Mouse (Mus musculus): Measurements from ENCODE around the gene Scube3.

DNA sequence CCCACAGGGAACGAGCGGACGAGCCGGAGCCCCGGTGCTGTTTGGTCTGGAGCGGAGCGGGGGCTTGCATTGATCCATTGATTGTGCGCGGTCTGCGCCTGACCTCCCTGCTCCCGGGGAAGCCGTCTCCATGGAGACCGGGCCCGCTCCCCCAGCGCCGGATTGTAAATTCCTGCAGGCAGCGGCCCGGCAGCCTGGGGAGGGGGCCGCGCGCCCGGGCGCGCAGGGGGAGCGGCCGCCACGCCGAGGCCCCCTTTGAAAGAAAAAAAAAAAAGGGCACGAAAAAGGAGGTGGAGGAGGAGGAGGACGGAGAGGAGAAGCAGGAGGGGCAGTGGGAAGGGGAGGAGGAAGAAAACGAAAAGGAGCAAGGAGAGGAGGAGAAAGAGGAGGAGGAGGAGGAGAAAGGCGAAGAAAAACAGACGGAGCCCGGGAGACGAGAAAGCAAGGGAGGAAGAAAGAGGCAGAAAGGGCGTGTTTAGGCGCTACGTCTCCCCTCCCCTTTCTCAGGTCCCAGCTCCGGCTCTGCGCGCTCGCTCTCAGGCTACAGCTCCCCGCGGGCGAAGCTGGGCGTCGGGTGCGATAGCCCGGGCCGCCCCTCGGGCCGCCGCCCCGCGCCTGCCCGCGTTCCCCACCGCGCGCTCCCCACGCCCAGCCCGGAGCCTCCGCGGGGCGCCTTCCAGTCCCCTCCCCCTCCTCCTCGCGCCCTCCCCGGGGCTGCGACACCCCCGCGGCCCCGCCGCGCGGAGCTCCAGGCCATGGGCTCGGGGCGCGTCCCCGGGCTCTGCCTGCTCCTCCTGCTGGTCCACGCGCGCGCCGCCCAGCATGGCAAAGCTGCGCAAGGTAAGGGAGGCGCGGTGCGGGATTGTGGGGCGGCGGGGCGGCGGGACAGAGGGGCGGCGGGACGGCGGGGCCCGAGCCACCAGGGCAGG is at the start of gene Scube3:
- TF ChIP-seq TAL1 (IDR thresholded peaks at IDR 0.05; ENCODE audit: low read length) = no peak
- no peak for TF ChIP-seq GATA1 (IDR thresholded peaks at IDR 0.05; ENCODE audit: low read length)

Data from erythroblast, embryonic 14.5 days (primary cell).